Mouse (Mus musculus) mature B cell (primary cell): ENCODE results near the gene Sigirr.

Source experiments
- in situ Hi-C: fragments of 300-500 bp; cut with MboI; formaldehyde crosslinking; loops from 2 replicates; pipeline ENCODE4 v1.14.3; 2019

Gene Sigirr

GRCm38 (mm10) chr7:141096649-141097056, 3.7 kb downstream of the Sigirr start:
- in situ Hi-C loops = no loop called here

GRCm38 (mm10) chr7:141096021-141096420, 4.4 kb downstream of the Sigirr start:
- in situ Hi-C loops = no loop called here

- in situ Hi-C loops = loop anchor here (5.0 kb wide), 1 partner anchor 83 kb away; no protein-coding TSS in a partner anchor
These were observed 5.7 kb downstream of the Sigirr start for GRCm38 (mm10) chr7:141094487-141095205.

GRCm38 (mm10) chr7:141093950-141094349, 6.4 kb downstream of the Sigirr start:
- in situ Hi-C loops = loop anchor here (5.0 kb wide), 1 partner anchor 83 kb away; no protein-coding TSS in a partner anchor

- in situ Hi-C loops = loop anchor here (5.0 kb wide), 1 partner anchor 85 kb away; no protein-coding TSS in a partner anchor
These were observed 8.2 kb downstream of the Sigirr start for GRCm38 (mm10) chr7:141092051-141092735.

GRCm38 (mm10) chr7:141090228-141090627, 10.1 kb downstream of the Sigirr start:
- in situ Hi-C loops = loop anchor here (5.0 kb wide), 1 partner anchor 87 kb away; no protein-coding TSS in a partner anchor

GRCm38 (mm10) chr7:141088473-141088872, 11.9 kb downstream of the Sigirr start:
- in situ Hi-C loops = no loop called here

GRCm38 (mm10) chr7:141087894-141088293, 12.5 kb downstream of the Sigirr start:
- in situ Hi-C loops = no loop called here

- in situ Hi-C loops = no loop called here
These were observed 20.6 kb downstream of the Sigirr start for GRCm38 (mm10) chr7:141079481-141080449.

GRCm38 (mm10) chr7:141078876-141079275, 21.5 kb downstream of the Sigirr start:
- in situ Hi-C loops = no loop called here

- in situ Hi-C loops = no loop called here
These were observed 22.5 kb downstream of the Sigirr start, which contains the start of gene Pkp3 for GRCm38 (mm10) chr7:141077841-141078240. TSS of gene Pkp3 (plus strand) at chr7:141078218.

GRCm38 (mm10) chr7:141073782-141074181, 26.6 kb downstream of the Sigirr start:
- in situ Hi-C loops = no loop called here

GRCm38 (mm10) chr7:141072017-141072745, 28.2 kb downstream of the Sigirr start:
- in situ Hi-C loops = no loop called here

- in situ Hi-C loops = no loop called here
These were observed 30.1 kb downstream of the Sigirr start for GRCm38 (mm10) chr7:141070058-141070862.

- in situ Hi-C loops = no loop called here
These were observed 32.0 kb downstream of the Sigirr start for GRCm38 (mm10) chr7:141068351-141068750.

GRCm38 (mm10) chr7:141064576-141064975, 35.8 kb downstream of the Sigirr start:
- in situ Hi-C loops = no loop called here

GRCm38 (mm10) chr7:141064175-141064574, 36.2 kb downstream of the Sigirr start:
- in situ Hi-C loops = no loop called here

GRCm38 (mm10) chr7:141063353-141063752, 37.0 kb downstream of the Sigirr start:
- in situ Hi-C loops = no loop called here

GRCm38 (mm10) chr7:141062525-141062924, 37.8 kb downstream of the Sigirr start:
- in situ Hi-C loops = no loop called here

- in situ Hi-C loops = no loop called here
These were observed 39.1 kb downstream of the Sigirr start for GRCm38 (mm10) chr7:141061269-141061692.
